Mouse (Mus musculus): ENCODE results near the gene A030003K21Rik. TPM values are rescaled to one million over a fixed set of nuclear protein-coding genes. Genes with fewer than 3 reads are reported as not detected.

The A030003K21Rik gene
- polyA plus RNA-seq, 1 experiment from 2014 or later = 2.0 TPM

DNA sequence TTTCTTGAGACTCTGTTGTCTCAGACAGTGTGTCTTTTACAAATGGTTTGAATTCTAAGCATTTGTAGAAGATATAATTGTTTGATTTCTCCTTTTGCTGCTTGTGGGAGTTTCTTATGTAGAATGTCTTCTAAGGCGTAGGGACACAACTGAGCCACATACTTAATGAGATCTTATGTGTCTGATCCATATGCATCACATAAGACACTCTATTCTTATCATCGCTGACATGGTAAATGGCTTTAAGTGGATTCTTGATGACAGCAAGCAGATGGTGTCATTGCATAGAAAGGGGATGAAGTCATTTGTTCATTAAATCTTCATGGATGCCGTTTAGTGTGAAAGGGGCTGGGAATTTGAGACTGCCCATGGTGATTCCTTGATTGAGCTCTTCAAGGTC is 37.3 kb downstream of the A030003K21Rik start:
- no peaks in the 10 kb centered on the region for H3K27me3 ChIP-seq
- ATAC-seq (ENCODE audit: insufficient number of reproducible peaks, low FRiP score, low TSS enrichment, low read depth) = no peak
- 72% methylated on average over 3 of the region's 3 CpGs for WGBS
- H3K4me1 ChIP-seq = no peaks in the 10 kb centered on the region
- no peaks in the 10 kb centered on the region for H3K9me3 ChIP-seq (replicated peaks)
- peaks cover 14% of the 10 kb centered on the region for H3K36me3 ChIP-seq
- H3K27ac ChIP-seq (replicated peaks) = no peak overlapping the region
- H3K9ac ChIP-seq = no peak overlapping the region
- H3K4me3 ChIP-seq (replicated peaks) = no peak overlapping the region
- H3K4me2 ChIP-seq (replicated peaks) = no peak overlapping the region

DNA sequence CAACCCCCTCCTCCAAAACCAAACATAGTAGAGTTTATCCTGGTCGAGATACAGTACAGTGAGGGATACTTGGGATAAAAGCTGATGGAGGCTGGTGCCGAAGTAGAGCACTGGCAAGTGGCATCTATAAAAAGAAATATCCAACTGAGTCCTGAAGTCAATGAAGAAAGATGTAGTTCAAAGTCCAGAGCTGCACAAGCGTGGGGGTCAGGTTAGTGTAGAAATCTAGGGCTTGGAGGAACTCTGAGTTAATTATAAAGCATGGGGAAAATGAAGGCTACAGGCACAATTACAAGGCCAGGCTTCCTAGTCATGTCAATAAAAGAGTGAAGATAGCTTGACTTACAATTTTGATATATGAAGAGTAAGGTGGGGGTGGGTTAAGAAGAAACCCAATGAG is 42.0 kb downstream of the A030003K21Rik start:
- H3K36me3 ChIP-seq = peaks cover 26% of the 10 kb centered on the region
- no peaks in the 10 kb centered on the region for H3K27me3 ChIP-seq
- ATAC-seq (ENCODE audit: insufficient number of reproducible peaks, low FRiP score, low TSS enrichment, low read depth) = no peak
- H3K4me2 ChIP-seq (replicated peaks) = no peak overlapping the region
- H3K4me1 ChIP-seq = no peaks in the 10 kb centered on the region
- H3K4me3 ChIP-seq (replicated peaks) = no peak overlapping the region
- WGBS = 96% methylated on average over 3 of the region's 3 CpGs
- H3K27ac ChIP-seq (replicated peaks) = no peak overlapping the region
- no peak overlapping the region for H3K9ac ChIP-seq
- no peaks in the 10 kb centered on the region for H3K9me3 ChIP-seq (replicated peaks)

DNA sequence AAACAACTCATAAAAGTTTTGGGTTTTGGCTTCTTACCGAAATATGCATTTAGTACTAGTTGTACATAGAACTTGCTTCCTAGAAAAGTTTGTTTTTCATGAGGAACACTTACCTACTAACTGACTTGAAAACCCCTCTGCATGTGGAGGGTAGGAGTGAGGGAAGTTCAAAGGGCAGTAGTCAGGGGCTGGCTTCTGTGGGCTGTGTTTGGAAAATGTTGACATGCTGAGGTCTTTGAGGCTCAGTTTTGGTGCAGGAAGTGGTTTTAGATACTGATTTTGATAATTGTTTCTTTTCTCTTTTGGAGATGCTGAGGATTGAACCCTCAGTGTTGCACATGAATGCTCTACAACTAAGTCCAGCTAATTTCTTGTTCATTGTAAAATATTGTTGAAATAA is 42.6 kb downstream of the A030003K21Rik start:
- no peak overlapping the region for H3K9ac ChIP-seq
- H3K4me1 ChIP-seq = no peaks in the 10 kb centered on the region
- no peak for ATAC-seq (ENCODE audit: insufficient number of reproducible peaks, low FRiP score, low TSS enrichment, low read depth)
- no peaks in the 10 kb centered on the region for H3K9me3 ChIP-seq (replicated peaks)
- peaks cover 26% of the 10 kb centered on the region for H3K36me3 ChIP-seq
- WGBS = 95% methylated on average over 1 of the region's 1 CpGs
- H3K4me2 ChIP-seq (replicated peaks) = no peak overlapping the region
- H3K27me3 ChIP-seq = no peaks in the 10 kb centered on the region
- H3K4me3 ChIP-seq (replicated peaks) = no peak overlapping the region
- no peak overlapping the region for H3K27ac ChIP-seq (replicated peaks)

DNA sequence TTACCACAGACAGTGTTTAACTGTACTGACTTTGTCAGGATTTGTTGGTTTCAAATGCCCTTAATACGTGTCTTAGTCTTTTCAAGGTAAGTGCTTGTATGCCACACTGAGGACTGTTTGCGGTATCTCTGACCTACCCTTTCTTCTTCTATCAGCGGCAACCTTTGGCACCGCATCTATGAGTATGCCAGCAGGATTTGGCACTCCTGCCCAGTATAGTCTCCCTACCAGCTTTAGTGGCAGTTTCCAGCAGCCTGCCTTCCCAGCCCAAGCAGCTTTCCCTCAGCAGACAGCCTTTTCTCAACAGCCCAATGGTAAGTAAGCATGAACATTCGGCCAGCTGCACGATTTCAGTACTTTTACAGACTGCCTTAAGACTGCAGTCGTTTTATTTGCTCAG is 49.9 kb downstream of the A030003K21Rik start:
- Histone ChIP-seq H3K9ac (no peak overlapping the region), H3K27me3 (no peaks in the 10 kb centered on the region), H3K36me3 (peaks cover 26% of the 10 kb centered on the region), H3K9me3 (replicated peaks) (no peaks in the 10 kb centered on the region), H3K27ac (replicated peaks) (no peak overlapping the region), H3K4me2 (replicated peaks) (no peak overlapping the region), H3K4me1 (no peaks in the 10 kb centered on the region), H3K4me3 (replicated peaks) (no peak overlapping the region)
- WGBS = 94% methylated on average over 7 of the region's 7 CpGs
- no peak for ATAC-seq (ENCODE audit: insufficient number of reproducible peaks, low FRiP score, low TSS enrichment, low read depth)

Other genes starting within 250 kb of the A030003K21Rik start
- gene Mff, start 218.5 kb downstream of the A030003K21Rik start, polyA plus RNA-seq (2015; fragmentation: Nextera tagmentation; extraction: Ambion mirVana) = 186 and 200 TPM in 2 replicates
- gene Tm4sf20, start 174.9 kb downstream of the A030003K21Rik start, polyA plus RNA-seq (2015; fragmentation: Nextera tagmentation; extraction: Ambion mirVana) = 0.21 TPM in 1 of 2 replicates, not detected in the other
- gene Gm47791, start 172.1 kb downstream of the A030003K21Rik start, polyA plus RNA-seq (2015; fragmentation: Nextera tagmentation; extraction: Ambion mirVana) = 0.77 and 1.9 TPM in 2 replicates
- 26.1 and 27.7 TPM in 2 replicates for gene Agfg1, start 103.9 kb downstream of the A030003K21Rik start, polyA plus RNA-seq (2015; fragmentation: Nextera tagmentation; extraction: Ambion mirVana)
- 2.4 and 2.5 TPM in 2 replicates for gene A030005L19Rik, start 30.1 kb downstream of the A030003K21Rik start, polyA plus RNA-seq (2015; fragmentation: Nextera tagmentation; extraction: Ambion mirVana)
- 1.5 and 2.2 TPM in 2 replicates for gene A030014E15Rik, start 18.5 kb downstream of the A030003K21Rik start, polyA plus RNA-seq (2015; fragmentation: Nextera tagmentation; extraction: Ambion mirVana)
- gene Gm6217, start 12.0 kb downstream of the A030003K21Rik start, polyA plus RNA-seq (2015; fragmentation: Nextera tagmentation; extraction: Ambion mirVana) = 1.5 and 1.7 TPM in 2 replicates
- 2.2 and 3.9 TPM in 2 replicates for gene Gm7544, start 12.6 kb upstream of the A030003K21Rik start, polyA plus RNA-seq (2015; fragmentation: Nextera tagmentation; extraction: Ambion mirVana)
- 1.7 and 2.2 TPM in 2 replicates for gene Gm47955, start 16.9 kb upstream of the A030003K21Rik start, polyA plus RNA-seq (2015; fragmentation: Nextera tagmentation; extraction: Ambion mirVana)
- gene Gm47959, start 57.2 kb upstream of the A030003K21Rik start, polyA plus RNA-seq (2015; fragmentation: Nextera tagmentation; extraction: Ambion mirVana) = 1.7 and 2.1 TPM in 2 replicates
- 0.33 and 0.36 TPM in 2 replicates for gene Slc19a3, start 95.1 kb upstream of the A030003K21Rik start, polyA plus RNA-seq (2015; fragmentation: Nextera tagmentation; extraction: Ambion mirVana)
- gene Krtap28-10, start 99.1 kb upstream of the A030003K21Rik start, polyA plus RNA-seq (2015; fragmentation: Nextera tagmentation; extraction: Ambion mirVana) = 2.9 and 4.1 TPM in 2 replicates
- gene Gm47969, start 101.5 kb upstream of the A030003K21Rik start, polyA plus RNA-seq (2015; fragmentation: Nextera tagmentation; extraction: Ambion mirVana) = 2.1 and 3.5 TPM in 2 replicates
- 2.3 and 3.2 TPM in 2 replicates for gene A030005K14Rik, start 116.0 kb upstream of the A030003K21Rik start, polyA plus RNA-seq (2015; fragmentation: Nextera tagmentation; extraction: Ambion mirVana)
- gene Krtap28-13, start 117.5 kb upstream of the A030003K21Rik start, polyA plus RNA-seq (2015; fragmentation: Nextera tagmentation; extraction: Ambion mirVana) = 2.9 and 4.5 TPM in 2 replicates
- 2.4 and 2.6 TPM in 2 replicates for gene Ccl20, start 173.4 kb upstream of the A030003K21Rik start, polyA plus RNA-seq (2015; fragmentation: Nextera tagmentation; extraction: Ambion mirVana)
- 0.49 and 1.5 TPM in 2 replicates for gene Daw1, start 216.4 kb upstream of the A030003K21Rik start, polyA plus RNA-seq (2015; fragmentation: Nextera tagmentation; extraction: Ambion mirVana)

All from embryonic facial prominence, embryonic 15.5 days (tissue).